Mouse (Mus musculus): Measurements from ENCODE around the gene Stpg2.

- TF ChIP-seq CTCF (IDR thresholded peaks at IDR 0.05; ENCODE audit: low read depth) (no peak), EP300 (IDR thresholded peaks at IDR 0.05; ENCODE audit: low read depth) (no peak)
Measured at GRCm38 (mm10) chr3:139729248-139729647, 523.8 kb downstream of the Stpg2 start.
